Mouse (Mus musculus) testis, adult 10 weeks (tissue): ENCODE measurements around the gene Brd4. TPM values are rescaled to one million over a fixed set of nuclear protein-coding genes. Genes with fewer than 3 reads are reported as not detected.

ENCODE experiments used
- polyA plus RNA-seq: library from polyadenylated mRNA; stranded (reverse); fragments of 350-450 nt; fragmentation: Illumina TruSeq; extraction: RNeasy Lipid Tissue Mini Kit (QIAGEN cat#74804); gene quantifications from one replicate; pipeline ENCODE4 v1.2.3, GENCODE M21; 2014; ENCODE audit warnings: low read depth, low replicate concordance

The Brd4 gene
- 12.1 TPM for polyA plus RNA-seq

GRCm38 (mm10) chr17:32284262-32285137 lies at the start of gene Brd4:
Gene Brd4 (minus strand): TSS chr17:32284722.

DNA sequence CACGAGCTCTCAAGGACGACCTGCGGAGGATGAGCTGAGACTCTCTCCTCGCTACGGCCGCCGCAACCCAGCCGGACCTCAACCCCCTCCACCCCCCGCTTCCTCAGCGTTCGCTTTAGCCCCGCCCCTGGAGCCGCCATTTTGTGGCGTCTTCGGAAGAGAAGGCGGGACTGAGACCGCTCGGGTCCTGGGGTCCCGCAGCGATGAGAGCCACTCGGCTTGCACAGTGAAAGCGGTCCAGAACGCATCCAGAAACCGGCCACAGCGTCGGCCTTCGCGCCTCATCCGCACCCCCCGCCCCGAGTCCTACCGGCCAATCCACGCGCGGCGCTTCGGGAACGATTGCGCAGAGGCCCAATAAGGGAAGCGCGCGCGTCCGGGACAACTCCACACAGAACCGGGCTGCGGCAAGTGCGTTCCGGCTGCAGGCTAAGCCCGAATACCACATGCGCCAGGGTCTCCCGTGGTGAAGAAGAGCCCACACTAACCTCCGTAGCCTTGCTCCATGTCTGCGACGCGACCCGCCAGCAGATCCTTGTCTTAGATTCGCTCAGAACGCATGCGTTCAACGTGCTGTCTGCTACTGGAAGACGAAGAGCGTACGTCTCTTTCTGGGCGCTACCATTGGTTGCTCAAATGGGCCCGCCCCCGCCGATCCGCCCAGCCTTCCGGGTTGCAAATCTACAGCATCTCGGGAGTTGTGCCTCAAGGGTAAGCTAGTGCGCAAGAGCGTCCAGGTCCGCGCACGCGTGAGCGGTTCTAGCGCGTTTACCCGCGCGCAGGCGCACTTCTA lies 36.3 kb upstream of the Brd4 start, which contains the start of gene Akap8:
Gene Akap8, minus strand, starts transcription at position 642 of the 793 bp plus-strand sequence.

DNA sequence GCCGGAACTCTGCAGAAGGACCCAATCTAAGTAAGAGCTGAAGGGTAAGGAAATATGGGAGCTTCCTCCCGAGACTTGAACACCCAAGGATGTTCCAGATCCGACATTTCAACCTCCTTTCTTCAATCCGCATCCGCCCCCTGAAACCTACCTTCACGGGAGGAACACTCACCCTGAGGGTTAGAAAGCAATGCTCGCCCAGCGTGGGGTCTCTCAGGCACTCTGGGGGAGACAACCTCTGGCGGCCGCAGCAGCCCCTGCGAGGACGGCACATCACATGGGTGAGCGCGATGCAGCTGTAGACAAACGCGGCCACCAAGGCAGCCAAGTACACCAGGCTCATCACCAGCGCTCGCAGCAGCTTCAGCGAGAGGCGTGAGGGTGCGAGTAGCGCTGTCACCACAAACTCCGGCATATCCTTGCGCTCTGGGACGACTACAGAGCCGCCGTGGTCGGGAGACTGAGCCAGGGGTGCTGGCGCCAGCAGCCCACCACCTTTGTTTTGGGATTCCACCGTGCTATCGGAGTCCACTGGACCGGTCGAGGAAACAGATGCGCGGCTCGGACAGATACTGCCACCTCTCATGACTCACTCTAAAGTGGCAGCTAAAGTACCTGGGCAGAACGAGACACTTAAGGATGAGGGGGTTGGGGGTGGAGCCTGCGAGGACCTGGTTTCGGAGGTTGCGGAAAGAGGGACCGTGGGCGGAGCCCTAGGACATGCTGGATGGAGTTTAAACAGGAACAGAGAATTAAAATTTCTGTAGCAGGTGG lies 95.5 kb downstream of the Brd4 start, which contains the start of gene Ephx3:
Gene Ephx3, minus strand, starts transcription at position 687 of the 774 bp plus-strand sequence.

DNA sequence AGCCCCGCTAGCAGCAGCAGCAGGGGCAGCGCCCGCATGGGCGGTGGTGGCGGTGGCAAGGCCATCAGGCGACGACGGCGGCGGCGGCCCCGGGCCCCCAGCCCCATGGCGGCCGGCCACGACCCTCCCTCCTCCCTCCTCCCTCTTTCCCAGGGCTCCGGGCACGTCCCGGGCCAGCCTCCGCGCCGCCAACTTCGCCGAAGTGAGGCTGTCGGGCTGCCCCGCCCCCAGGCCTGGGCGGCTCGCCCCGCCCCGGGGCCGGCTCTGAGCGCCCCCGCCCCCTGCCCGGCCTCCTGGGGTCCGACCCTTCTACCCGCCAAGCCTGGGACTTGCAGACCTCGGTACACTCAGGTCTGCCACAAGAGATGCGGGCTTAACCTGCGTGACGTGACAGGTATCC lies 117.8 kb downstream of the Brd4 start, which contains the start of gene Notch3:
Gene Notch3, minus strand, starts transcription at position 166 of the 400 bp plus-strand sequence.

Other genes with a start within 250 kb of the Brd4 start
- 3.0 TPM for gene Rrp1b, start 248.6 kb downstream of the Brd4 start, polyA plus RNA-seq
- gene Hsf2bp, start 248.4 kb downstream of the Brd4 start, polyA plus RNA-seq: 40.0 TPM
- gene Notch3, start 117.9 kb downstream of the Brd4 start, polyA plus RNA-seq: 0.07 TPM
- not detected for gene Ephx3, start 95.2 kb downstream of the Brd4 start, polyA plus RNA-seq
- 43.5 TPM for gene Akap8, start 36.5 kb upstream of the Brd4 start, polyA plus RNA-seq
- 55.1 TPM for gene Akap8l, start 65.9 kb upstream of the Brd4 start, polyA plus RNA-seq
- 1.4 TPM for gene Wiz, start 104.7 kb upstream of the Brd4 start, polyA plus RNA-seq
- gene Rasal3, start 118.9 kb upstream of the Brd4 start, polyA plus RNA-seq: 1.0 TPM
- 0.18 TPM for gene Pglyrp2, start 139.4 kb upstream of the Brd4 start, polyA plus RNA-seq
- 21.4 TPM for gene Cyp4f39, start 168.0 kb upstream of the Brd4 start, polyA plus RNA-seq
- 0.13 TPM for gene Cyp4f17, start 221.3 kb upstream of the Brd4 start, polyA plus RNA-seq